Mouse (Mus musculus): ENCODE data around the gene Bcor.

The Bcor gene

GRCm38 (mm10) chrX:12005181-12006030, 154.7 kb downstream of the Bcor start:
- DNase-seq (ENCODE audit: low read depth, low spot score): peak; percentile 80

GRCm38 (mm10) chrX:12004416-12004815, 155.7 kb downstream of the Bcor start:
- no peak for DNase-seq (ENCODE audit: low read depth, low spot score)

GRCm38 (mm10) chrX:12003947-12004346, 156.2 kb downstream of the Bcor start:
- DNase-seq (ENCODE audit: low read depth, low spot score): no peak

DNA sequence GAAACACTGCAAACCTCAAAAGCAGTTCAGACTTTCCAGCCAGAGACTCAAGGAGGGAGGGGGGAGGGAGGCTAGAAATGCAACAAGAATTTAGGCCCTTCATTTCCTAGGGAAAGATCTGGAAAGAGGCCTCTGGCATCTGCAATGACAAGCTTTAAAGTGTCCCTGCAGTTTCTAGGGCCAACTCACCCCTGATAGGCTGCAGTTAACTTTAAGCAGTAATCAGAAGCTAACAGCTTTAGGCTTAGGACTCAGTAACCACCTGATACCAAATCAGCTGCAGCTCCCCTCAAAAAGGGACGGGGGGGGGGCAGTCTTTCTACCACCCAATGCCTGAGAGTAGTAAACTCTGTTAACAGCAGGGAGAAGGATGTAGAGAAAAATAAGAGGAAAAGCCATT, 156.6 kb downstream of the Bcor start:
- no peak for DNase-seq (ENCODE audit: low read depth, low spot score)

- no peak for DNase-seq (ENCODE audit: low read depth, low spot score)
These were observed 157.0 kb downstream of the Bcor start for GRCm38 (mm10) chrX:12003106-12003505.

DNA sequence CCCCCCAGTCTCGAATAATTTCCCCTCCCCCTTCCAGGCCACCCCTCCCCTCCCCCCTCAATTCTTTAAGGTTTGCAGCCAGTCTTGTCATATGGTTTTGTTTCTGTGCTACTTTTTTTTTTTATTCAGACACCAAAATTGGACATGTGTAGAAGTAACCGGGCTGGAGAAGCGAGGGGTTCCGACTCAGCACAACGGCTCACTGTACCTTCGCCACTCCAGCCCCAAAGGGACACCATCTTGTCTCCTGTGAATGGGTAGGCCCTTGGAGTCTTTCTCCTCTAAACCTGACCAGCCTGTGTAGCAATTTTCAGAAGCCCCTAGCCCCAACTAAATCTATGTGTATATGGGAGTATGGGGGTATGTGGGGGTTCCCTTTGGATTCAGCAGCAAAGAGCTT, 157.6 kb downstream of the Bcor start:
- no peak for DNase-seq (ENCODE audit: low read depth, low spot score)

- DNase-seq (ENCODE audit: low read depth, low spot score): no peak
These were observed 158.2 kb downstream of the Bcor start for GRCm38 (mm10) chrX:12001969-12002368.

- no peak for DNase-seq (ENCODE audit: low read depth, low spot score)
These were observed 158.8 kb downstream of the Bcor start for GRCm38 (mm10) chrX:12001336-12001735.

GRCm38 (mm10) chrX:12000620-12001019, 159.5 kb downstream of the Bcor start:
- no peak for DNase-seq (ENCODE audit: low read depth, low spot score)

DNA sequence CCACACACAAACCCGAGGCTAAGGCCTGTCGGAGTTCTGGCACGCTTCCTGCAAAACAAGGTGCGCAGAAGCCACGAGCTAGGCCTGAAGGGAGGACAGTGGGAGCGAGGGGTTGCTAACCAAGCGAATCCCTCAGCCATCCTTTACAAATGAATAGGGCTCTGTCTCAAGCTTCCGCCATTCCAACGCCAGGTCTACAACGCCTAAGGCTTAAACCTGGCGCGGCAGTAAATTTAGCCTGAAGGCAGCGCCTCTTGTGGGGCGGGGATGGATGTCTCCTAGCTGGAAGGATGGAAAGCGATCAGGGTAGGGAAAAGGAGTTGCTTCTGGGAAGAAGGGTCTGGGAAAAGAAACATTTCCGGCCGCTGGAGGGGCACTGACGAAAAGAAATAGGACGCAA, 160.2 kb downstream of the Bcor start:
- peak; percentile 81 for DNase-seq (ENCODE audit: low read depth, low spot score)

DNA sequence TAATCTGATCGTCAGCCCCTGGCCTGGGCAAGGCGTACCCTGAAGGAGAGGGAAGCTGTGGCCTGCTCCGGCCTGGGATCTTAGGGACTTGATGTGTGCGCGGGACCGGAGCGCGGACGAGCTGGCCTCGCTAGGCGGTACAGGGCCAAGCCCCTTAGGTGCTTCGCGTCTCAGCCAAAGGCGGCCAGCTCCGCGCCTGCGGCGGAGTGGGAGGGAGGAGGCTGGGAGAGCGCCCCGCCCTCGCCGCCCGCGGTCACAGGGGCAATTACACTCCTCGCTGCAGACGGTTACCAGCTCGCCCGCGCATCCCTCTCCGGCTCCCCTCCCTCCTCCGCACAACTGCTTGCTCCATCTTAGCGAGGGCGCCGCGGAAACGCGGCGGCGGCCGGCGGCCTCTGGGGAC, 161.2 kb downstream of the Bcor start:
- peak; percentile 65 for DNase-seq (ENCODE audit: low read depth, low spot score)

DNA sequence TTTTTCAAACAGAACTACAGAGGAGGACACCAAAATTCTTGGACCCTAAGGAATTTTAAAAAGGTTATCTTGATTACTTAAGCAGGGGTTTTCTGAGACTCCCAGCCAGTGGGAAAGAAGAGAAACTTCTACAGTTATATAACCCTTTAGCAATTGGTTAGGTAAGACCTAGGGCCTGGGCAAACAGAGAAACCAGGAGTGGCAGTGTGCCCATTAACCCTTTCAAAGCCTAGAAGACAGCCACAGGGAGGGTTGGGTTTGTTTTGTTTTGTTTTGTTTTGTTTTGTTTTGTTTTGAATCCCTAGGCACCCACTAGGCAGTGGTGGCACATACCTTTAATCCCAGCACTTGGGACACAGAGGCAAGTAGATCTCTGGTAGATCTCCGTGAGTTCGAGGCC, 163.3 kb downstream of the Bcor start:
- DNase-seq (ENCODE audit: low read depth, low spot score): no peak

DNA sequence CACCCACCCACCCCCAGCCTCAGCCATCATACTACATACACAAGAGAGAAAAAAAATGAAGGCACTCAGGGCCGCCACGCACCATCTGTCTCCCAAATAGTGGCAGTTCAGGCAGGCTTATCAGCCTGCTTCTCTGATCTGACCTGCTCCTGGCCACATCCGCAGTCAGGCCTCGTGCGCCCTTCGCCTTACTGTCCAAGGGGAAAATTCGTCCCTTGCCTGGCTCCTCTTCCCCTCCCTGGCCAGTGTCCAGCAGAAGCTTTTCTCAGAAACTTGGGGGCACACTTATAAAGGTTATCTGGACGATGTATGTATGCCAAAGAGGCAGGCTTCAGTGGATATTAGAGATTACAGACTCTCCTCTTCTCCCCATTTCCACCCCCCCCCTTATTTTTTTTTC, 163.7 kb downstream of the Bcor start:
- DNase-seq (ENCODE audit: low read depth, low spot score): no peak

DNA sequence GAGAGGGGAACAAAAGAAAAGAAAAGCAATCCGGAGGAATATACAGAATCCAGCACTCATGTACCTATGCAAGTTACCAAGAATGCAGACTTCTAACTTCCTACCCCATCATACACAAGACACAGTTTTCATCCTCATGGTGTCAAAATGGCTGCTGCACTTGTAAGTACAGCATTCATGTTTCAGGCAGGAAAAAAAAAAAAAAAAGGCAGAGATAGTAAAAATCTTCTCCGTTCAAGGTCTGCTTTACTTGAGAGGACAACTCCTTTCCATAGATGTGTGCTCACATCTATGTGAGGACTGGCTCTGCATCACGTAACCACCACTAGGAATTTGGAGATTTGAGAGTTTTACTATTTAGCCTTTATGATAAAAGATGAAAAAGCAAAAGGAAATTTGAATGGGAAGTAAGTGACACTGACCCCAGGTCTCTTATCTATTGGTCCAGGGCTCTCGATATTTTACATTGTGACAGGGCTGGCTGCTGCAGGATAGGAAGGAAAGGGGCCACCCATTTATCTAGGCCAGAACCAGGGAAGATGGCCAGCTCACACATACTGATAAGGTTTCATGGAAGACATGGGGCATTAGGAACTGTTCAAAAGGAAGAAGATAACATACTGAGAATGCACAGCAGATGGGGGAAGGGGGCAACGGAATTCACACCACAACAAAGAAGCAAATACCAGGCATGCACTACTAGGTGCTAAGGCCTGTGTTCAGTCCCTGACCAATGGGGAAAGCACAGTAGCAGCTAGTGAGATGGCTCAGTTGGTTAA, 166.3 kb downstream of the Bcor start:
- no peak for DNase-seq (ENCODE audit: low read depth, low spot score)

DNA sequence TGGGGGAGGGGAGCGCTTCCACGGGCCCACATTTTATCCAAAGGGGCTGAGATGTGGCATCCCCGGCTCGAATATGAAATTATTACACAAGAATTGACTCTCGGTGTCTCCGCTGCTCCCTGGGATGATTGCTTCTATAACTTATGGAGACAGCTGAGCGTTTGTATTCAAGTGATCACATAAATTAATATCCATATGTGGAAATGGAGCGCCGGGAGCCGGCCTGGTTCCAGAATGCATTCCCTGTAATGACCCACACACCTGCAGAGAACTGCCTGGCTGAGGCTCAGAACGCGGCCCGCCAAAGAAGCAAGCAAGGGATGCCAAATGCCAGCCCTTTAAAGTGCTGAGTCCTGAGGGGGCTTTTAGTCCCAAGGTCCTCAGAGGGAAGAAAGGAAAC, 170.7 kb downstream of the Bcor start:
- DNase-seq (ENCODE audit: low read depth, low spot score): no peak

- DNase-seq (ENCODE audit: low read depth, low spot score): no peak
These were observed 171.8 kb downstream of the Bcor start for GRCm38 (mm10) chrX:11988191-11988896.

- DNase-seq (ENCODE audit: low read depth, low spot score): no peak
These were observed 172.6 kb downstream of the Bcor start for GRCm38 (mm10) chrX:11987602-11988001.

All from ES-CJ7 (cell line).